Mouse (Mus musculus) forebrain, embryonic 11.5 days (tissue): ENCODE measurements at regions not wholly inside any gene's neighbourhood (a gene's known extent, or its start where the extent isn't known, plus 50 kb on each side); places are given as distances from the start of the nearest gene placed in this dataset.

Experiments used
- ATAC-seq: fragments of 200-750 bp; cut with Nextera tagmentation; replicated peaks from 2 replicates; pipeline ENCODE4 v1.8.0; 2017; ENCODE audit warnings: moderate TSS enrichment; ENCODE audit not compliant: low FRiP score
- DNase-seq: peaks from one replicate; pipeline ENCODE4 v3.0.0-alpha.2; 2017; ENCODE audit warnings: low spot score
- H3K27ac ChIP-seq: fragments of 300-500 bp; sonication (generic); 2 replicates; pipeline ENCODE4 v1.5.1; 2014; ENCODE audit warnings: low read depth, low read length
- H3K27me3 ChIP-seq: fragments of 300-500 bp; sonication (generic); 2 replicates; pipeline ENCODE4 v1.6.1; 2014; ENCODE audit warnings: mild to moderate bottlenecking, low read length, mixed read lengths; ENCODE audit not compliant: control insufficient read depth, insufficient read depth
- H3K36me3 ChIP-seq: fragments of 300-500 bp; sonication (generic); 2 replicates; pipeline ENCODE4 v1.6.1; 2014; ENCODE audit warnings: mild to moderate bottlenecking, low read length, moderate library complexity, mixed read lengths; ENCODE audit not compliant: control insufficient read depth, insufficient read depth
- H3K4me1 ChIP-seq: fragments of 300-500 bp; sonication (generic); replicated peaks from 2 replicates; pipeline ENCODE4 v1.6.1; 2014; ENCODE audit warnings: low read length, mixed read lengths; ENCODE audit not compliant: control insufficient read depth, insufficient read depth
- H3K4me2 ChIP-seq: fragments of 300-500 bp; sonication (generic); 2 replicates; pipeline ENCODE4 v1.6.1; 2014; ENCODE audit warnings: low read depth, mild to moderate bottlenecking, low read length, moderate library complexity, mixed read lengths; ENCODE audit not compliant: severe bottlenecking
- H3K4me3 ChIP-seq: fragments of 300-500 bp; sonication (generic); 2 replicates; pipeline ENCODE4 v1.5.1; 2014; ENCODE audit warnings: low read depth, low read length
- H3K9ac ChIP-seq: fragments of 300-500 bp; sonication (generic); 2 replicates; pipeline ENCODE4 v1.6.1; 2014; ENCODE audit warnings: low read length
- H3K9me3 ChIP-seq: fragments of 300-500 bp; sonication (generic); 2 replicates; pipeline ENCODE4 v1.6.1; 2016; ENCODE audit warnings: low read length, mixed read lengths; ENCODE audit not compliant: control insufficient read depth
- WGBS: fragments of 180-500 bp; shearing (Covaris S2); extraction: QIAGEN DNeasy Blood & Tissue Kit; methylation state at CpG from one replicate; pipeline ENCODE4 v1.1.7; 2014; 5-methylcytosine and 5-hydroxymethylcytosine counted together

- ATAC-seq (no peak), DNase-seq (no peak)
- Histone ChIP-seq H3K27me3 (no peaks in the 10 kb centered on the region), H3K4me3 (no peak overlapping the region), H3K9ac (no peak overlapping the region), H3K9me3 (no peaks in the 10 kb centered on the region), H3K4me2 (no peak overlapping the region), H3K27ac (no peak overlapping the region), H3K36me3 (no peaks in the 10 kb centered on the region), H3K4me1 (no peaks in the 10 kb centered on the region)
- WGBS: 78% methylated on average over 3 of the region's 3 CpGs
Observed at GRCm38 (mm10) chr15:59212362-59212761, 323.3 kb downstream of the Gm49356 start.

DNA sequence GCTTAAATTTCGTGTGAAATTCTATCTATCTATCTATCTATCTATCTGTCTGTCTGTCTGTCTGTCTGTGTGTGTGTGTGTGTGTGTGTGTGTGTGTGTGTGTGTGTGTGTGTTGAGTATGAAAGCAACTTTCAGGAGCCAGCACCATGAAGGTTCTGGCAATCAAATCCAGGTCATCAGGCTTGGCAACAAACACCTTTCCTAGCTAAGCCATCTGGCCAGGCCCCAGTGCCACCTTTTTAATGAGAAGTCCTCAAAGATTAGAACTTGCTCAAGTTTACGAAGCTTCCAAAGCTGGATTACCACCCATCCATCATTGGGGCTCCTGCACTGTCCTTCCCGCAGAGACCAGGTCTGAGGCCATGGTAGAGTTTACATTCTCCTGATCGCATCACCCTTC is 325.0 kb downstream of the Gm49356 start:
- Histone ChIP-seq H3K27me3 (no peaks in the 10 kb centered on the region), H3K4me2 (no peak overlapping the region), H3K4me1 (no peaks in the 10 kb centered on the region), H3K9me3 (no peaks in the 10 kb centered on the region), H3K27ac (no peak overlapping the region), H3K4me3 (no peak overlapping the region), H3K9ac (no peak overlapping the region), H3K36me3 (no peaks in the 10 kb centered on the region)
- no peak for ATAC-seq
- DNase-seq: no peak
- 88% methylated on average over 4 of the region's 4 CpGs for WGBS

- WGBS: 84% methylated on average over 4 of the region's 4 CpGs
Observed at GRCm38 (mm10) chr15:59215239-59215638, 326.1 kb downstream of the Gm49356 start.

DNA sequence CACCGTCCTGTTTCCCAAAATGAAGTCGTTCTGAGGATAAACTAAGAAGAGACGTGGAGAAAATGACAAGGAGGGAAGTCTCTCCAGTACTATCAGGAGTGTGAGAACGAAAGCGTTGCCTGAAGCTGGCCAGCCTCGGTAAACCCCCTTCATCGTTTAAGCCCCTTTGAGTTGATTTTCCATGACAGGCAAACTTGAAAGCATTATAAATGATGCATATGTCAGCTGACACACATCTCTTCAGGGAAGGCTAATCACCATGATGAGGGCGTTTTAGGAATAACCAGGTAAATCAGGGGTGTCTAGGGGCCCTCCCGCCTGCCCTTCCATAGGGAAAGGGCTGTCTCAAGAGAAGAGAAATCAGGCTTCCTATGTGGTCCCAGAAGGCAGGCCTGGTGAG is 328.4 kb downstream of the Gm49356 start:
- Histone ChIP-seq H3K4me3 (no peak overlapping the region), H3K9ac (no peak overlapping the region), H3K27me3 (no peaks in the 10 kb centered on the region), H3K27ac (no peak overlapping the region), H3K4me2 (no peak overlapping the region), H3K9me3 (no peaks in the 10 kb centered on the region), H3K4me1 (no peaks in the 10 kb centered on the region), H3K36me3 (no peaks in the 10 kb centered on the region)
- DNase-seq (no peak), ATAC-seq (no peak)
- 90% methylated on average over 9 of the region's 9 CpGs for WGBS

More at GRCm38 (mm10) chr15:59215239-59215638, 326.1 kb downstream of the Gm49356 start:
- no peak overlapping the region for H3K4me2 ChIP-seq
- no peak overlapping the region for H3K4me3 ChIP-seq
- H3K27ac ChIP-seq: no peak overlapping the region
- H3K36me3 ChIP-seq: no peaks in the 10 kb centered on the region
- DNase-seq: no peak
- H3K27me3 ChIP-seq: no peaks in the 10 kb centered on the region
- H3K9me3 ChIP-seq: no peaks in the 10 kb centered on the region
- H3K9ac ChIP-seq: no peak overlapping the region
- no peaks in the 10 kb centered on the region for H3K4me1 ChIP-seq
- no peak for ATAC-seq

GRCm38 (mm10) chr15:59218916-59219315 is 329.8 kb downstream of the Gm49356 start:
- Histone ChIP-seq H3K4me2 (no peak overlapping the region), H3K9ac (no peak overlapping the region), H3K27ac (no peak overlapping the region), H3K4me1 (no peaks in the 10 kb centered on the region), H3K9me3 (no peaks in the 10 kb centered on the region), H3K4me3 (no peak overlapping the region), H3K36me3 (no peaks in the 10 kb centered on the region), H3K27me3 (no peaks in the 10 kb centered on the region)
- no peak for DNase-seq
- 82% methylated on average over 7 of the region's 7 CpGs for WGBS
- no peak for ATAC-seq

GRCm38 (mm10) chr15:59225637-59226036 is 336.5 kb downstream of the Gm49356 start:
- no peak for ATAC-seq
- H3K27ac ChIP-seq: no peak overlapping the region
- no peaks in the 10 kb centered on the region for H3K4me1 ChIP-seq
- H3K9ac ChIP-seq: no peak overlapping the region
- 87% methylated on average over 6 of the region's 6 CpGs for WGBS
- H3K4me2 ChIP-seq: no peak overlapping the region
- DNase-seq: no peak
- H3K4me3 ChIP-seq: no peak overlapping the region
- no peaks in the 10 kb centered on the region for H3K27me3 ChIP-seq
- H3K9me3 ChIP-seq: no peaks in the 10 kb centered on the region
- H3K36me3 ChIP-seq: no peaks in the 10 kb centered on the region

- H3K36me3 ChIP-seq: no peaks in the 10 kb centered on the region
- H3K4me2 ChIP-seq: no peak overlapping the region
- DNase-seq (no peak), ATAC-seq (no peak)
- H3K9ac ChIP-seq: no peak overlapping the region
- H3K9me3 ChIP-seq: no peaks in the 10 kb centered on the region
- no peaks in the 10 kb centered on the region for H3K4me1 ChIP-seq
- H3K27me3 ChIP-seq: no peaks in the 10 kb centered on the region
- no peak overlapping the region for H3K27ac ChIP-seq
- WGBS: 83% methylated on average over 3 of the region's 3 CpGs
- no peak overlapping the region for H3K4me3 ChIP-seq
Observed at GRCm38 (mm10) chr15:59227293-59227692, 338.2 kb downstream of the Gm49356 start.

DNA sequence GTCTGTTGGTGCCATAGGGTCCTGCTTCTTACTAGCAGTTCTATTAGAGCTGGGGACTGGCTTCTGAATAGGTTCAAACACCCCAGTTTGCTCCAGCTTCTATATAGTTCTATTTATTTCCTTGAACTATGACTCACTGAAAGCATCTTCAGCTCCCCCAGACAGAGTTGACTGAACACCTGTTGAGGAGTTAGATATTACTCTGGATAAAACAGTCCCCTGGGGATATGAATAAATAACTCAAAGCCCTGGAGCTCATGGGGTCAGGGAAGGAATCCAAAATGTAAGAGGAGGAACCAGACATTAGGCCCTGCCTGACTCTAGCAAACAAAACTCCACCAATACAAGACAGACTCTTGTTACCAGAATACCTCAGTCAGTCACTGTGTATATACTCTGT is 341.4 kb downstream of the Gm49356 start:
- H3K4me2 ChIP-seq: no peak overlapping the region
- H3K9me3 ChIP-seq: no peaks in the 10 kb centered on the region
- no peak overlapping the region for H3K4me3 ChIP-seq
- ATAC-seq: no peak
- no peak overlapping the region for H3K27ac ChIP-seq
- no peak for DNase-seq
- H3K4me1 ChIP-seq: no peaks in the 10 kb centered on the region
- no peak overlapping the region for H3K9ac ChIP-seq
- H3K27me3 ChIP-seq: no peaks in the 10 kb centered on the region
- H3K36me3 ChIP-seq: no peaks in the 10 kb centered on the region

- Histone ChIP-seq H3K27ac (no peak overlapping the region), H3K9me3 (no peaks in the 10 kb centered on the region), H3K4me2 (no peak overlapping the region), H3K36me3 (no peaks in the 10 kb centered on the region), H3K4me1 (no peaks in the 10 kb centered on the region), H3K27me3 (no peaks in the 10 kb centered on the region), H3K9ac (no peak overlapping the region), H3K4me3 (no peak overlapping the region)
- DNase-seq (no peak), ATAC-seq (no peak)
- 86% methylated on average over 1 of the region's 1 CpGs for WGBS
Observed at GRCm38 (mm10) chr15:59231703-59232102, 342.6 kb downstream of the Gm49356 start.
